Mouse (Mus musculus) C2C12 (cell line): ENCODE data around the gene Uvrag.

Experiments used
- CEBPB ChIP-seq: IDR thresholded peaks from one replicate; pipeline ENCODE4 v1.6.1; 2011; ENCODE audit warnings: low read depth, mild to moderate bottlenecking, control low read depth, moderate library complexity
- CTCF ChIP-seq: IDR thresholded peaks from one replicate; pipeline ENCODE4 v1.5.1; 2011; ENCODE audit not compliant: control insufficient read depth, insufficient read depth, insufficient read length
- MAX ChIP-seq: IDR thresholded peaks from one replicate; pipeline ENCODE4 v1.6.1; 2011; ENCODE audit warnings: mild to moderate bottlenecking, control low read depth

GRCm38 (mm10) chr7:98835519-98836441 lies 305.2 kb downstream of the Uvrag start:
- TF ChIP-seq CTCF (no peak), MAX (no peak), CEBPB (no peak)
